Mouse (Mus musculus) lung, postnatal 36 days (tissue): ENCODE data around the gene Btd.

Experiments used
- DNase-seq: peaks from one replicate; pipeline ENCODE4 v3.0.0; 2022; ENCODE audit warnings: mixed read lengths

Gene Btd

GRCm38 (mm10) chr14:31666931-31667705 lies 26.3 kb downstream of the Btd start:
- no peak for DNase-seq

DNA sequence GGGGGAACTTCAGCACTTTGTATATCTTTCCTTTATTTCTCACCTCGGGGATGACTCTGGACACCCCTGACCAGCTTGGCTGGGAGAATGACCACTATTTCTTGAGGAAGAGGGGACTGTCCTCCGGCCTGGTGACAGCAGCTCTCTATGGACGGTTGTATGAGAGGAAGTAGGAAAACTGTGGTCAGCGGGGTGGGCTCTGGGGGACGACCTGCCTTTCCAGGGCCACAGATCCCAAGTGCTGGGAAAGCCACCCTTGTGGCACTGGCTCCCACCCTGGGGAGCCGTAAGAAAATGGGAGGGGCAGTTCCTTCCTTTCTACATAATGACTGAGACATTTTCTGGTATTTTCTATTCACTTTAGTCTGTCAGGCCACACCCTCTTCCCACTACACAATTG lies 26.9 kb downstream of the Btd start:
- no peak for DNase-seq

- DNase-seq = no peak
Observed at GRCm38 (mm10) chr14:31668326-31668725, 27.5 kb downstream of the Btd start.

DNA sequence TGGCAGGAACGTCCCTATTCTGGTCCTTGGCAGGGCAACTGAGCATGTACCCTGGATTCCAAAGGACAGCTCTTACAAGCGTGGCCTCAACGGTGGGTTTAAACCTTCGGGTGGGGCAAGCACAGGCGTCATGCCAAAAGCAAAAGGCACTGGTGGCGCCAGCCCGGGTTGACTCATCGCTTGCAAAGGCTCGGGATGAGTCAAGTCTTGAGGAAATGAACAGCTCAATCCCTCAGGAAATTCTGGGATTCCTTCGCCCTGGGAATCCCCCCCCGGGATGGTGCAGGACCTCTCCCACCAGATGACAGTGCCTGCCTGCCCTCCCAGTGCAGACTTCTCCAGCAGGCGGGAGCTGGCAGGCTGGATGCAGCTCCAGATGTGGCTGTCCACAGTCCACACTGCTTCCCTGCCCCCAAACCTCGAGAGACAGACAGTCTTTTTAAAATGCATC lies 28.4 kb downstream of the Btd start:
- DNase-seq = peak; percentile 78

DNA sequence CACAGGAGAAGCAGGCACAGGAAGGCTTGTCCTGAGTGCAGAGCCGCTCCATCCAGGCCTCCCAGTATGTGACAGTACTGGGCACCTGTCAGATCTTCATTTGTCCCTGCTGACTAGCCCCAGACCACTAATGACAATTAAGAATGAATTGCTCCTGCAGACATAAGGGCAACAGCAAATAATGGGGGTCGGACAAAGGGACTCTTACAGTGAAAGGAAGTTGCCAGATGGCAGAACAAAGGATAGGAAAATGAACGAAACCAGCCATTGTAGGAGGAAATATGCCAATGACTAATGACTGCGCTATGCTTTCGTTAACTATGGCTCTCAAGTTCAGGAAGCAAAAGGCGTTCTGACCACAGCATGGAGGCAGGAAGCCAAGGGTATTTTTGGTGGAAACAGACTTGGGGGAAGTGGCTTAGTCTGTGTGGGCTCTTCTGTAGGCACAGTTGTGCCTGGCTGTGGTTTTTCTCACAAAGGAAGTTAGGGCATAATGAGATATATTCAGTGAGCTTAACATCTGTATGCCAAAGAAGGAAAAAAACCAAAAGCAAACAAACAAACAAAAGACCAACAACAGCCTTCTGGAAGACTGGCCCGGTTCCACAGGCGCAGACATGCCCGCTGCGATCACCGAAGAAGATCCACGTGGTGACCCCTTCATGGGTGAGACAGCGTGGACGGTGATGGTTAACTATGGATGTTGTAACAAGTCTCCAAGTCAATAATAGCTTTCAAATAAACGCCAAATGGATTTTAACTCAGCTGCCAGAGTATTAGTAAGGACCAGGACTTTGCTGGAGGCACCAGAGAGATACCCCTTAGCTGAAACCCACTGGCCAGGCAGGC lies 29.0 kb downstream of the Btd start:
- DNase-seq = peak; percentile 79

DNA sequence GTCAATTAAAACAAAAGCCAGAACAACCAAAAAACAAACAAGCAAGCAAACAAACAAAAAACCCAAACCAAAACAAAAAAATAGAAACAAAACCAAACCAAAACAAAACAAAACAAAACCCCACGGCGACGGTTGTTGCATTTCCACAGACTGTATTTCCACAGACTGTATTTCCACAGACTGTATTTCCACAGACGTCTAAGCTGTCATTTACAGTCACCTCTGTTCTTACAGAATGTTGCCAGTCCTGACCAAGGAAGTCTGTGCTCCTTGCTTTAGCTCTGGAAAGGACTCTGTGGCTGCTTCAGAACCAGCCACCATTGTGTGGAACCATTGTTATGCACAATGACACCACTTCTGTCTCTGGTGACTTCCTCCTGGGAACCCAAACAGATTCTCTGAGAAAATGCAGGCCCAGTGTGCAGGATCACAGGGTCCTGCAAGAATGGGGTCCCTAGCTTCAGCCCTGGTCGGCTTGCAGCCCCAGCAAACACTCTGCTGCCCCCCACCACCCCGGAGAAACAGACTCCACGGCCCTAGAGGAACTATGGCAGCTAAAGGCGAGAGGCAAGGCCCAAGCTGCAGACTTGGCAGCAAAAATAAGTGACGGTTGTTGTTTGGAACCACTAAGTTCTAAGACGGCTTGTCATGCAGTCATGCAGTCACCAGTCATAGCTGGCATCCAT lies 30.9 kb downstream of the Btd start:
- DNase-seq = no peak

DNA sequence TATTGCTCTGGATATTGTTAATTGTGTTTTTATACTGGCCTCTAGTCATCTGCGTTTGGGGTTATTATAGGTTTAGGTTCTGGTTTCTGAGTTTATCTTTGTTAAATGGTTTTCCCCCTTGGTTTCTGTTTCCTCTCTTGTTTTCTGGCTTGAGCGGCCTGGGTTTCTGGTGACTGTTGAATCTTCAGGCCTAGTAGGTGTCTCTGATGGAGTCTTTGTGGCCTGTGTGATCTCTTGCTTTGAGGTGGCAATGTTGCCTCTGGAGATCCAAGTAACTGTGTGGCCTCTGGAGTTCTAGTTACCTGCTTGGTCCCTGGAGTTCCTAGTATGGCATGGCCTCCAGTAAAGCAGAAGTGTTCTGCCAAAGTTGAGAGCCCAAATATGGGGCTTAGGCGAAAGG lies 39.8 kb downstream of the Btd start:
- no peak for DNase-seq

- DNase-seq = no peak
Observed at GRCm38 (mm10) chr14:31681291-31681690, 40.5 kb downstream of the Btd start.

GRCm38 (mm10) chr14:31681931-31682555 lies 41.2 kb downstream of the Btd start:
- DNase-seq = no peak

GRCm38 (mm10) chr14:31683610-31684009 lies 42.8 kb downstream of the Btd start:
- DNase-seq = no peak

DNA sequence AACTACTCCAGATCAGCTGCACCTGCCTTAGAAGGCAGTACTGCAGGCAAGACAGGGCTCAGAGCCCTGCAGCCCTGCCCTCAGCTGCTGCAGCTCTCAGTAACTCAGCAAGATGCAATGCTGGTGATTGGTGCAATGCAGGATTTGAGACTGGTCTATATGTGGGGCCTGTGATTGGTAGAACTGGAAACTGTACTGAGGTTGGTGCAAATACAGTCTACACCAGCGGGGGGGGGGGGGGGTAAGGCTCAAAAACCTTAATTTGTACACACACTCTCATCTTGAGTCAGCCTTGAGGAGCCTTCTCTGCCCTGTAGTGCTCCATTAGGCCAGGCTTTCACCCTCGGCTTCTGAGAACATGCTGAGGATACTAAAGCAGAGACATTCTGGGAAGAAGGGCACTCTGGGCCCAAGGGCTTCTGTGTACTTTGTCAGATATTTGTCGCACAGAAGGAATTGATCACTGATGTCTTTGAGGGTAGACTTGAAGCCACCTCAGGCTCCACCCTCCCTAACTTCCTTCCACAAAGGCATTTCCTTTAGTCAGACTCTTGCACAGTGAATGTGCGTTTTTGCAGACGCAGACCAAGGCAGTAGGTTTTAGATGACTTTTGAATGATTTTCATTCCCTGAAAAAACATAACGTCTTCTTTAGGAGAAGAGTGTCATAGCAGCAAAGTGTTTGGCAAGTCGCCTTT lies 43.7 kb downstream of the Btd start:
- DNase-seq = no peak

GRCm38 (mm10) chr14:31685680-31686079 lies 44.9 kb downstream of the Btd start:
- no peak for DNase-seq

DNA sequence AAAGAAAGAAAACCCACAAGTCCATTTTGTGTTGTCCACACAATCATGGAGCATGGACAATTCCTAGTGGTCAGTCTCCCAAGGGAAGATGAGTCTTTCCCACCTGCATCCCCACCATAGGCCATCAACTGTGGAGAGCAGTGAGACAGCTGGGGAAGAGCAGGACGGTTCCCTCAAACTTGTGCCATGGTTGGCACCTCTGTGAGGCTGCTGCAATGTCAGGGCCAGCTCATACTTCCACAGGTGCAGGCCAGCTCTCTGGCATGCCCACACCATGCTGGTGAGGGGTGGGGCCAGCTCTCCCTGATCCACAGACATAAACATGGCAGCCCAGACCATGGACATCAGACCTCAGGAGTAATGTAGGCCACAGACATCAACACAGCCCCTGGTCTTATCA lies 45.4 kb downstream of the Btd start:
- no peak for DNase-seq

DNA sequence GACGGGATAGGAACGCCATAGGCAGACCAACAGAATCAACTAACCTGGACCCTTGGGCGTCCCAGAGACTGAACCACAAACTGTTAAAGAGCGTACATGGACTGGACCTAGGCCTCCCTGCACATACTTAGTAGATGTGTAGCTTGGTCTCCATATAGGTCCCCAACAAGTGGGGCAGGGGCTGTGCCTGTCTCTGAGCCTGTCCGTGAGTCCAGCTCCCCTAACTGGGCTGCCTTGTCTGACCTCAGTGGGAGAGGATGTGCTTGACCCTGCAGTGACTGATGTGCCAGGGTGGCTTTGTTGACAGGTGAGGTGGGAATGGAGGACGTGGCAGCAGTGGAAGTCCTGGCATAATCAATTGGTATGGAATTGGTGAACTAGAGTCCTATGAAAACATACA lies 51.7 kb downstream of the Btd start:
- DNase-seq = no peak

GRCm38 (mm10) chr14:31696206-31696984 lies 55.6 kb downstream of the Btd start:
- peak; percentile 12 for DNase-seq

DNA sequence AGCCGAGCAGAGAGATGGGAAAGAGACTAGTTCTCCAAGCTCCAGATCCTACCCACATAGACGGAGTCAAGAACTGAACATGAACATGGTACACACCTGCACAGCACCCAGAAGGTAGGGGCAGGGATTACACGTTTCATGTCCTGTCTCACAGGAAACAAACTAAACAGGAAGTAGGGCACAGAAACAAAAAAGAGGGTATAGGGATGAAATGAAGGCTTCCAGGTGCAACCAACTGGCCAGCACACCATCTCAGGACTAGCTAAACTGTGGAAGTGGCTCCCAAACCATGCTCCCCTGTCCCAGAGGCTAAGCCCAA lies 56.1 kb downstream of the Btd start:
- no peak for DNase-seq

DNA sequence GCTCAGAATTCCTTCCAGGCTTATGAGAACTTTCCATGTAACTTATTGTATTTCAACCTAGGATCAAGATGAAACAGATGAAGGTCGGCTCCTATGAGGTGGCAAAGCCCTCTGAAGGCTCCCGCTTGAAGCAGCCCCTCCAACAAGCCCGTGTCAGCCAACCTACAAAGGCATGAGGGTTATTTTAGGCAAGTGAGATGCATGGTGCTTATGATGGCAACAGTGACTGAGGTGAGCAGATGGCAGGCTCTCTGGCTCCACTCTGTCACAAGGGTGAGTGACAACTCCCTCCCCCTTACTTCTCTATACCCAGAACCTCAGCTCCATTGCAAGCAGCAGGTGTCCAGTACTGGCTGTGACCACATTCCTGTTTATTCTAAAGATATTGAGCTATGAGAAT lies 56.5 kb downstream of the Btd start:
- no peak for DNase-seq

- DNase-seq = no peak
Observed at GRCm38 (mm10) chr14:31697755-31698154, 56.9 kb downstream of the Btd start.

GRCm38 (mm10) chr14:31700376-31700775 lies 59.5 kb downstream of the Btd start:
- no peak for DNase-seq

GRCm38 (mm10) chr14:31709343-31709742 lies 68.5 kb downstream of the Btd start:
- DNase-seq = no peak

DNA sequence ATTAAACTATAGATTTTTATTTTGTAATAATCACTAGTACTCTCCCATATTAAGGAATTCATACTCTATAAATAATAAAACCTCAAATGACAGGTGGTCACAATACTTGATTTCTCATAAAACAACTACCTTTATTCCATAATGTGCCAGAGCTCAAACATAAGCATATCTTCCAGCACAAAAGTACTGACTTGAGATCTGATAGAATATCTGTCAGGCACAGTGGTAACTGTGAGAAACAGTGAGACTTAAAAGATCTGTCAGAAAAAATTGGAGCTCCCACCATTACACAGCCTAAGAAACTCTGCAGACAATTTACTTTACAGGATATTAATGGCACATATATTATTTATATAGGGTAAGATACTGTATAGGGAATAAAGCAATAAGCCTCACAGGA lies 74.8 kb downstream of the Btd start:
- no peak for DNase-seq

DNA sequence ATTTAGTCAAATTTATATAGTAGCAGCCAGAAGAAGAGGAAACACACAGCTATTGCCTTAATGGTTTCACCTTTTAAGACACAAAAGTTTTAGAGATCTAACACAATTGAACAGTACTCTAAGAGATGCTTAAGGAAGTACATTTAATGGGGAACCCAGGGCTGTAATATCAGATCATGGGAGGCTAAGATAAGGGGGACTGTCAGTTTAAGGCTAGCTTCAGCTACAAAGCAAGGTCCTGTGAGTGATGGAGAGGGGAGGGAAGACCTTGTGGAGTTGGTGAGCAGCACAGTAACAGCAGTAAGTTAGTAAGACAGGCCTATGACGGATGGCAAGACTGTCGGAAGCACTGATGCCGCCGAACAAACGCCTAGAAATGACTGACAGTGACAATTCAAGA lies 76.5 kb downstream of the Btd start:
- no peak for DNase-seq
